Comparison of ENCODE assay signal across 30 mouse cellular contexts in genomic region chr14:47020886-47021285, GRCm38 (mm10).
DNase-seq lines count a peak whose midpoint lies in the region; ATAC-seq and TF ChIP-seq lines count a peak whose summit lies in the region.
"Had no signal": no experiment of that assay in that cellular context is flagged by ENCODE, and none has a peak within 500 bp of the region (broad histone marks: within the 10 kb centered on the region; RNA-seq: fewer than 3 reads in every experiment).

No protein-coding gene starts in this region.

- ATAC-seq in heart, embryonic 14.5 days (ENCODE audit: insufficient number of reproducible peaks, insufficient read depth, low FRiP score, low read depth): no peak
- ATAC-seq in heart, embryonic 11.5 days (replicated peaks; ENCODE audit: insufficient number of reproducible peaks, low FRiP score, low TSS enrichment): no peak
- ATAC-seq in stomach, postnatal 0 days (ENCODE audit: low FRiP score, low TSS enrichment): 0 out of 2 replicates have a peak, but pooled peaks have one; percentile 38
- ATAC-seq: forebrain, embryonic 16.5 days; intestine, embryonic 16.5 days; lung, postnatal 0 days; midbrain, embryonic 13.5 days had no signal

- intact Hi-C loops in heart, postnatal 10 days (cut with DNase I): no loop called here

- peaks cover 14% of the 10 kb centered on the region for H3K36me3 ChIP-seq in heart, embryonic 14.5 days (ENCODE audit: control insufficient read depth, insufficient read depth, low read length)
- H3K36me3 ChIP-seq in heart, embryonic 11.5 days (ENCODE audit: control insufficient read depth, insufficient read depth, low read length): peaks cover 2% of the 10 kb centered on the region; the same call in 1 of the 2 replicates
- H3K36me3 ChIP-seq in stomach, postnatal 0 days (ENCODE audit: control insufficient read depth, insufficient read depth, low read length): no peaks in the 10 kb centered on the region
- H3K36me3 ChIP-seq: hindbrain, embryonic 13.5 days; midbrain, embryonic 13.5 days; neural tube, embryonic 15.5 days; stomach, embryonic 15.5 days had no signal

- H3K27ac ChIP-seq in heart, embryonic 14.5 days (replicated peaks in 1 of 2; ENCODE audit: control insufficient read depth in 1 of 2, insufficient read depth in 1 of 2, low read depth in 2 of 2, low read length in 2 of 2): no peak overlapping the region; a peak in 1 of 4 replicates
- no peak overlapping the region for H3K27ac ChIP-seq in heart, embryonic 11.5 days (ENCODE audit: low read depth, low read length)
- H3K27ac ChIP-seq in stomach, postnatal 0 days (replicated peaks): no peak overlapping the region
- H3K27ac ChIP-seq: hindbrain, embryonic 13.5 days; kidney, postnatal 0 days; limb, embryonic 13.5 days; midbrain, embryonic 13.5 days; neural tube, embryonic 15.5 days; stomach, embryonic 15.5 days had no signal

- peaks cover 7 to 25% of the 10 kb centered on the region in 2 experiments for H3K4me1 ChIP-seq in heart, embryonic 14.5 days (ENCODE audit: control insufficient read depth in 2 of 2, insufficient read depth in 2 of 2, low read length in 2 of 2)
- H3K4me1 ChIP-seq in heart, embryonic 11.5 days (ENCODE audit: control insufficient read depth, insufficient read depth, low read length): peaks cover 15% of the 10 kb centered on the region
- no peaks in the 10 kb centered on the region for H3K4me1 ChIP-seq in stomach, postnatal 0 days (replicated peaks; ENCODE audit: control insufficient read depth, insufficient read depth)
- H3K4me1 ChIP-seq: limb, embryonic 13.5 days; megakaryocyte, embryonic 14.5 days; midbrain, embryonic 13.5 days; neural tube, embryonic 15.5 days had no signal

- TF ChIP-seq EP300 in stomach, postnatal 0 days (optimal IDR thresholded peaks at IDR 0.05): no peak

- no peak for TF ChIP-seq CTCF in stomach, postnatal 0 days (IDR thresholded peaks at IDR 0.05; ENCODE audit: low read depth)

- H3K9ac ChIP-seq in heart, embryonic 14.5 days (ENCODE audit: low read length): no peak overlapping the region
- no peak overlapping the region for H3K9ac ChIP-seq in heart, embryonic 11.5 days (ENCODE audit: low read depth, low read length)
- H3K9ac ChIP-seq in stomach, postnatal 0 days (ENCODE audit: low read length): no peak overlapping the region
- H3K9ac ChIP-seq: hindbrain, embryonic 13.5 days; limb, embryonic 13.5 days; midbrain, embryonic 13.5 days; neural tube, embryonic 15.5 days; stomach, embryonic 15.5 days had no signal

- no peak overlapping the region for H3K4me3 ChIP-seq in heart, embryonic 14.5 days (ENCODE audit: control insufficient read depth in 1 of 2, insufficient read depth in 1 of 2, low read depth in 1 of 2, low read length in 2 of 2)
- H3K4me3 ChIP-seq in heart, embryonic 11.5 days (ENCODE audit: low read depth, low read length): no peak overlapping the region
- H3K4me3 ChIP-seq in stomach, postnatal 0 days (ENCODE audit: low read depth, low read length): no peak overlapping the region
- H3K4me3 ChIP-seq: erythroblast, embryonic 14.5 days; hindbrain, embryonic 13.5 days; limb, embryonic 13.5 days; megakaryocyte, embryonic 14.5 days; midbrain, embryonic 13.5 days; neural tube, embryonic 15.5 days; stomach, embryonic 15.5 days had no signal

- 12% methylated on average over 10 of the region's 10 CpGs for WGBS in heart, embryonic 14.5 days
- 25% methylated on average over 10 of the region's 10 CpGs for whole genome bisulfite sequencing in heart, embryonic 11.5 days (ENCODE audit: insufficient replicate concordance)
- 36% methylated on average over 10 of the region's 10 CpGs for WGBS in stomach, postnatal 0 days

- H3K27me3 ChIP-seq in heart, embryonic 14.5 days (ENCODE audit: control insufficient read depth, insufficient read depth, low read length): no peaks in the 10 kb centered on the region
- H3K27me3 ChIP-seq in heart, embryonic 11.5 days (ENCODE audit: control insufficient read depth, insufficient read depth, low read length): no peaks in the 10 kb centered on the region
- no peaks in the 10 kb centered on the region for H3K27me3 ChIP-seq in stomach, postnatal 0 days (ENCODE audit: control insufficient read depth, insufficient read depth, low read length)
- H3K27me3 ChIP-seq: CH12.LX; hindbrain, embryonic 13.5 days; limb, embryonic 13.5 days; midbrain, embryonic 13.5 days; neural tube, embryonic 15.5 days; stomach, embryonic 15.5 days had no signal

- H3K4me2 ChIP-seq in heart, embryonic 14.5 days (ENCODE audit: low read length): peak overlapping the region; percentile 5; the same call in 1 of the 2 replicates
- no peak overlapping the region for H3K4me2 ChIP-seq in heart, embryonic 11.5 days
- H3K4me2 ChIP-seq in stomach, postnatal 0 days (replicated peaks; ENCODE audit: low read depth): no peak overlapping the region
- H3K4me2 ChIP-seq: hindbrain, embryonic 13.5 days; limb, embryonic 13.5 days; liver, embryonic 11.5 days; midbrain, embryonic 13.5 days; neural tube, embryonic 15.5 days; stomach, embryonic 15.5 days had no signal

- DNase-seq in adrenal gland, adult 2 months: peak; percentile 53
- no peak for DNase-seq in adrenal gland, postnatal 10 days
- peak; percentile 92 for DNase-seq in heart, adult 11 months
- no peak for DNase-seq in heart, postnatal 10 days
- DNase-seq in stomach, postnatal 0 days (ENCODE audit: low spot score): no peak
- DNase-seq in MN1 (ENCODE audit: low spot score): no peak
- DNase-seq: cerebellum, adult 11 months; cerebellum, adult 9-11 months; gastrocnemius, postnatal 10 days; kidney, adult 8-10 months; kidney, postnatal 4 days; lung, adult 18-20 months; retina, postnatal 1 day; right cerebral cortex, postnatal 25 days; thymus, postnatal 25 days had no signal

- no peaks in the 10 kb centered on the region for H3K9me3 ChIP-seq in heart, embryonic 14.5 days (ENCODE audit: control insufficient read depth, low read length)
- no peaks in the 10 kb centered on the region for H3K9me3 ChIP-seq in heart, embryonic 11.5 days (replicated peaks; ENCODE audit: control insufficient read depth, low read length)
- H3K9me3 ChIP-seq in stomach, postnatal 0 days (ENCODE audit: control insufficient read depth, low read length): no peaks in the 10 kb centered on the region
- H3K9me3 ChIP-seq: hindbrain, embryonic 13.5 days; limb, embryonic 13.5 days; megakaryocyte, embryonic 14.5 days; midbrain, embryonic 13.5 days; neural tube, embryonic 15.5 days; stomach, embryonic 15.5 days had no signal

Comparison
In these comparisons a context has a peak if more than half of its experiments do, and no peak if none do; other contexts are left out.
1. DNase-seq: peak in adrenal gland, adult 2 months (single experiment) and heart, adult 11 months (single experiment); none in adrenal gland, postnatal 10 days (single experiment), heart, postnatal 10 days (0 of 2), stomach, postnatal 0 days (single experiment) and MN1 (single experiment).